Mouse (Mus musculus) stomach, embryonic 15.5 days (tissue): ENCODE measurements at regions not wholly inside any gene's neighbourhood (a gene's known extent, or its start where the extent isn't known, plus 50 kb on each side); places are given as distances from the start of the nearest gene placed in this dataset.

Experiments
- ATAC-seq: fragments of 200-750 bp; cut with Nextera tagmentation; 2 replicates; pipeline ENCODE4 v1.8.0; 2017; ENCODE audit warnings: low read depth, moderate number of reproducible peaks, moderate TSS enrichment; ENCODE audit not compliant: insufficient read depth, low FRiP score
- H3K27ac ChIP-seq: fragments of 300-500 bp; sonication (generic); 2 replicates; pipeline ENCODE4 v1.5.1; 2015; ENCODE audit warnings: mild to moderate bottlenecking, inconsistent platforms
- H3K27me3 ChIP-seq: fragments of 300-500 bp; sonication (generic); replicated peaks from 2 replicates; pipeline ENCODE4 v1.6.1; 2015; ENCODE audit warnings: inconsistent platforms
- H3K36me3 ChIP-seq: fragments of 300-500 bp; sonication (generic); 2 replicates; pipeline ENCODE4 v1.6.1; 2015; ENCODE audit warnings: inconsistent platforms
- H3K4me1 ChIP-seq: fragments of 300-500 bp; sonication (generic); 2 replicates; pipeline ENCODE4 v1.6.1; 2015; ENCODE audit warnings: inconsistent platforms
- H3K4me2 ChIP-seq: fragments of 300-500 bp; sonication (generic); 2 replicates; pipeline ENCODE4 v1.6.1; 2015; ENCODE audit warnings: mild to moderate bottlenecking, inconsistent platforms
- H3K4me3 ChIP-seq: fragments of 300-500 bp; sonication (generic); replicated peaks from 2 replicates; pipeline ENCODE4 v1.5.1; 2015; ENCODE audit warnings: inconsistent platforms
- H3K9ac ChIP-seq: fragments of 300-500 bp; sonication (generic); 2 replicates; pipeline ENCODE4 v1.6.1; 2015; ENCODE audit warnings: inconsistent platforms
- H3K9me3 ChIP-seq: fragments of 300-500 bp; sonication (generic); 2 replicates; pipeline ENCODE4 v1.6.1; 2016; ENCODE audit warnings: inconsistent platforms
- WGBS: fragments of 180-500 bp; shearing (Covaris S2); methylation state at CpG from one replicate; pipeline ENCODE4 v1.1.7; 2015; 5-methylcytosine and 5-hydroxymethylcytosine counted together

GRCm38 (mm10) chr10:49023458-49024027 lies 765.0 kb downstream of the Grik2 start:
- Histone ChIP-seq H3K9me3 (no peaks in the 10 kb centered on the region), H3K4me3 (no peak overlapping the region), H3K4me1 (no peaks in the 10 kb centered on the region), H3K9ac (no peak overlapping the region), H3K27me3 (no peaks in the 10 kb centered on the region), H3K27ac (no peak overlapping the region), H3K36me3 (no peaks in the 10 kb centered on the region), H3K4me2 (no peak overlapping the region)
- ATAC-seq: peak; percentile 85
- WGBS: 79% methylated on average over 2 of the region's 2 CpGs
